Mouse (Mus musculus) heart, embryonic 14.5 days (tissue): Measurements from ENCODE around the gene Uqcrh. TPM values are rescaled to one million over a fixed set of nuclear protein-coding genes. Genes with fewer than 3 reads are reported as not detected.

Source experiments
- ATAC-seq: fragments of 200-750 bp; cut with Nextera tagmentation; 2 replicates; pipeline ENCODE4 v1.8.0; 2017; ENCODE audit warnings: low read depth, moderate TSS enrichment; ENCODE audit not compliant: insufficient number of reproducible peaks, insufficient read depth, low FRiP score
- H3K27ac ChIP-seq, 2 experiments: fragments of 200-500 bp in 1 of 2; fragments of 300-500 bp in 1 of 2; sonication (generic) in 1 of 2; replicated peaks in 1 of 2; 2 replicates each; pipeline ENCODE4 v1.5.1; 2012 to 2014; ENCODE audit warnings: low read depth in 2 of 2, low read length in 2 of 2, control low read depth in 1 of 2, mild to moderate bottlenecking in 1 of 2, mixed read lengths in 1 of 2; ENCODE audit not compliant: control insufficient read depth in 1 of 2, insufficient read depth in 1 of 2
- H3K27me3 ChIP-seq: fragments of 300-500 bp; sonication (generic); 2 replicates; pipeline ENCODE4 v1.6.1; 2014; ENCODE audit warnings: mild to moderate bottlenecking, low read length, control low read depth; ENCODE audit not compliant: control insufficient read depth, insufficient read depth
- H3K36me3 ChIP-seq: fragments of 300-500 bp; sonication (generic); 2 replicates; pipeline ENCODE4 v1.6.1; 2014; ENCODE audit warnings: mild to moderate bottlenecking, control low read depth, low read length, mixed read lengths; ENCODE audit not compliant: control insufficient read depth, insufficient read depth
- H3K4me1 ChIP-seq, 2 experiments: fragments of 200-500 bp in 1 of 2; fragments of 300-500 bp in 1 of 2; sonication (generic) in 1 of 2; 2 replicates each; pipeline ENCODE4 v1.6.1; 2012 to 2014; ENCODE audit warnings: low read length in 2 of 2, control low read depth in 1 of 2, mixed read lengths in 1 of 2; ENCODE audit not compliant: control insufficient read depth in 2 of 2, insufficient read depth in 2 of 2
- H3K4me2 ChIP-seq: fragments of 300-500 bp; sonication (generic); 2 replicates; pipeline ENCODE4 v1.6.1; 2014; ENCODE audit warnings: mild to moderate bottlenecking, low read length
- H3K4me3 ChIP-seq, 2 experiments: fragments of 200-500 bp in 1 of 2; fragments of 300-500 bp in 1 of 2; sonication (generic) in 1 of 2; 2 replicates each; pipeline ENCODE4 v1.5.1; 2012 to 2014; ENCODE audit warnings: low read length in 2 of 2, mild to moderate bottlenecking in 2 of 2, control low read depth in 1 of 2, low read depth in 1 of 2, moderate library complexity in 1 of 2; ENCODE audit not compliant: control insufficient read depth in 1 of 2, insufficient read depth in 1 of 2
- H3K9ac ChIP-seq: fragments of 300-500 bp; sonication (generic); 2 replicates; pipeline ENCODE4 v1.6.1; 2014; ENCODE audit warnings: mild to moderate bottlenecking, low read length
- H3K9me3 ChIP-seq: fragments of 300-500 bp; sonication (generic); 2 replicates; pipeline ENCODE4 v1.6.1; 2016; ENCODE audit warnings: low read length, control low read depth; ENCODE audit not compliant: control insufficient read depth
- WGBS: fragments of 180-500 bp; shearing (Covaris S2); extraction: QIAGEN DNeasy Blood & Tissue Kit; methylation state at CpG from one replicate; pipeline ENCODE4 v1.1.7; 2014; 5-methylcytosine and 5-hydroxymethylcytosine counted together
- polyA plus RNA-seq: library from polyadenylated mRNA; unstranded; fragments of >200 nt; fragmentation: Nextera tagmentation; extraction: Ambion mirVana; gene quantifications from 2 replicates; pipeline ENCODE4 v1.2.1, GENCODE M21; 2014

Uqcrh gene
- 1,366 and 1,395 TPM in 2 replicates for polyA plus RNA-seq

DNA sequence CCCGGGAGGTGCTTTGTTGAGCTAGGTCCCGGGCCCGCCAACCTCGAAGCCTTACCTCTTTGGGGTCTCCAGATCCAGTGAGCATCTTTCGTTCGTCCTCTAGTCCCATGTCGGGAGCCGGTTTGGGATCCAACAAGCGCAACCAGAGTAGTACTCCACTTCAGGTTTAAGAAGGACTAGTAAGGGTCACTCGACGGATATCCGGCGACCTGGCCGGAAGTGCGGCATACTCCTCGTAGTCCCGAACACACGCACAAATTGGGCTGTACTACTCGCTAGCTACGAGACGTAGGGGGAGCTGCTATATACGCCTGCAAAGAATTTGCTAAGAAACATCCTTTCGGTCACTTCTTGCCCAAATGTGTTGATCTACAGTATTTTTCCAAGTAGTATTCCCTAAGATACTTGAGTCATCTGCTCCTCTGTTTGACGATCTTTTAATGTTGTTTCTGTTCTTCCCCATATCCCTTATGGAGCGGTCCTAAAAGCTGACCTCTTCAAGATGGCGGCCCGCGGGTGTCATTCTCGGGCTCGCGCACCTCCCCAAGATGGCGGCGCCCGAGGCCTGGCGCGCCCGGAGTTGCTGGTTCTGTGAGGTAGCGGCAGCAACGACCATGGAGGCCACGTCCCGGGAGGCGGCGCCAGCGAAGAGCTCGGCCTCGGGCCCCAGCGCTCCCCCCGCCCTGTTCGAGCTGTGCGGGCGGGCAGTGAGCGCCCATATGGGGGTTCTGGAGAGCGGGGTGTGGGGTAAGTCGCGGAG lies at the start of gene Uqcrh, which contains the start of gene Lrrc41:
Uqcrh (minus strand) TSS at position 211 of the 760 bp plus-strand sequence.
Lrrc41 (plus strand) TSS at position 409 of the 760 bp plus-strand sequence.
- no peaks in the 10 kb centered on the region for H3K9me3 ChIP-seq
- peak within 1 kb of the TSS; percentile 75 to 96 for H3K4me3 ChIP-seq
- no peaks in the 10 kb centered on the region for H3K27me3 ChIP-seq
- WGBS = under 1% methylated on average over 55 of the region's 55 CpGs
- peaks cover 19% of the 10 kb centered on the region for H3K36me3 ChIP-seq
- H3K27ac ChIP-seq = peak within 1 kb of the TSS; percentile 97 to 99
- H3K4me1 ChIP-seq = peaks cover 12 to 38% of the 10 kb centered on the region in 2 experiments
- peak within 1 kb of the TSS; percentile 95 for H3K9ac ChIP-seq
- peak within 1 kb of the TSS; percentile 77 for H3K4me2 ChIP-seq
- peak; percentile 89 for ATAC-seq

DNA sequence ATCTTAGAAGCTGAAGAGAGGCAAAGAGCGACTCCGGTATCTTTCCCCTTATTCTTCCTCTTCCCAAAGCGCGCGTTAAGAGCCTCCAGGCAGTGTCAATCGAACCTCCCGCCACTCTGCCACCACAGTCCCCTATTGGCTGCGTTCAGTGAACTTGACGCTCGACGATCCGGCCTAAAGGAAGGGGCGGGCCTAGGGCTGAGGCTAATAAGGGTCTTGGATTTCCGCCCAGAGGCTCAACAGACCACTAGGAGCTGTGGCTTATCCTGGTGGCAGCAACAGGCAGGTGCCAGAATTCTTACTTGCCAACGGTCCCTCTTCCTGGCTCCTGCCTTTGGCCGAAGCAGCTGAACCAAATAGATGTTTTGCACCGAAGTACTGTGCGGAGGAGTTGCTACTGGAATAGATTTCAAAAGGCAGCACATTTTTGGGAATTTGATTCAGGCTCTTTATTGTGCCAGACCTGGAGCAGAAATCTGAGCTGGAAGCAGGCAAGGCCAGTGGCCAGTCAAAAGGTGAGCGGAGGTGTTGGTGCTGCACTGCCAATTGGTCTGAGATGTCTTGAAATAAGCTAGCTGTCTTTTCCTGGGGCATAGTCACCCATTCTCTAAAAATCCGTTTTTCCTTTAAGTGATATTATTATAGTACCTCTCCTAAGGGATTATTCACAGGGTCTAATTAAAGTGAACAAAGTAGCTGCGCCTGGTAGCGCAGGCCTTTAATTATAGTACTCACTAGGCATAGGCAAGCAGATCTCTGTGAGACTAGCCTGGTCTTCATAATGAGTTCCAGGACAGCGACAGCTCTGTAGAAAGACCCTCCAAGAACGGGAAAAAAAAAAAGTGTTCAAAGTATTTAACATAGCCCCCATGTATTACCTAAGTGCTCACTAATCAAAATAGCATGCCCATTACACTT lies 49.0 kb upstream of the Uqcrh start, which contains the start of the genes Rad54l and Pomgnt1:
Rad54l (minus strand) TSS at position 89 of the 918 bp plus-strand sequence.
Pomgnt1 (plus strand) TSS at position 239 of the 918 bp plus-strand sequence.
- peak; percentile 90 for ATAC-seq
- H3K9me3 ChIP-seq = no peaks in the 10 kb centered on the region
- 4% methylated on average over 24 of the region's 24 CpGs for WGBS

GRCm38 (mm10) chr4:116122762-116123161 lies 47.9 kb upstream of the Uqcrh start:
- H3K4me2 ChIP-seq = peak overlapping the region; percentile 81
- peak overlapping the region in 1 of 2 experiments; percentile 55; a peak in 2 of 4 replicates for H3K27ac ChIP-seq
- peaks cover 2 to 19% of the 10 kb centered on the region in 2 experiments; a peak in 3 of 4 replicates for H3K4me1 ChIP-seq
- peak overlapping the region; percentile 50 to 56 for H3K4me3 ChIP-seq
- WGBS = 0% methylated on average over 1 of the region's 1 CpGs
- no peaks in the 10 kb centered on the region for H3K9me3 ChIP-seq
- H3K27me3 ChIP-seq = no peaks in the 10 kb centered on the region
- no peak for ATAC-seq
- H3K9ac ChIP-seq = peak overlapping the region; percentile 72
- 0 out of 2 replicates have a peak, but pooled peaks cover 12% of the 10 kb centered on the region for H3K36me3 ChIP-seq

More for the DNA sequence above, 49.0 kb upstream of the Uqcrh start, which contains the start of the genes Rad54l and Pomgnt1:
- Histone ChIP-seq H3K27ac (peak within 1 kb of the TSS; percentile 51 to 79), H3K27me3 (no peaks in the 10 kb centered on the region), H3K4me1 (peaks cover 2 to 19% of the 10 kb centered on the region in 2 experiments; a peak in 3 of 4 replicates), H3K9ac (peak within 1 kb of the TSS; percentile 76), H3K4me2 (peak within 1 kb of the TSS; percentile 81), H3K4me3 (peak within 1 kb of the TSS; percentile 50 to 56), H3K36me3 (0 out of 2 replicates have a peak, but pooled peaks cover 5% of the 10 kb centered on the region)

DNA sequence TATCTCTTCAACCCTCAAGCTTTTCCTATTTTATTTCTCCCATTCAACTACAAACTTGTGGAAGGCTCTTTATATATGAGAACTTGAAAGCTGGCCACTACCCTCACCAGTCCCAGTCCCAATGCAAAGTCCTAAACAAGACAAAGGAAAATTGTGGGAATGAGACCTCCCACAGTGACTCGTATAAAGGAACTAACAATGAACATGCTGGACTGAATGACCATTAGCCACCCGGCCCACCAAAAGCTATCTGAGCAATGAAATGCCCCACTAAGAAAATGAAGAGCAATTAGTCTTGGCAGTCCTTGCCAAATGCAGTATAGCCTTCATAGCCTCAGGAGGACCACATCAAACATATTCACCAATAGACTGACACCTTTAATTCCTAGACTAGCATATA lies 36.6 kb upstream of the Uqcrh start:
- no peak overlapping the region for H3K4me2 ChIP-seq
- no peak overlapping the region for H3K27ac ChIP-seq
- no peak overlapping the region for H3K4me3 ChIP-seq
- H3K9me3 ChIP-seq = no peaks in the 10 kb centered on the region
- no peak for ATAC-seq
- H3K27me3 ChIP-seq = no peaks in the 10 kb centered on the region
- peaks cover 46% of the 10 kb centered on the region for H3K36me3 ChIP-seq
- no peaks in the 10 kb centered on the region for H3K4me1 ChIP-seq
- WGBS = 89% methylated on average over 2 of the region's 2 CpGs
- no peak overlapping the region for H3K9ac ChIP-seq

- ATAC-seq = no peak
- no peaks in the 10 kb centered on the region for H3K9me3 ChIP-seq
- H3K4me3 ChIP-seq = no peak overlapping the region
- H3K4me1 ChIP-seq = no peaks in the 10 kb centered on the region
- H3K27ac ChIP-seq = no peak overlapping the region
- H3K27me3 ChIP-seq = no peaks in the 10 kb centered on the region
- WGBS = 87% methylated on average over 6 of the region's 6 CpGs
- no peak overlapping the region for H3K4me2 ChIP-seq
- H3K36me3 ChIP-seq = peaks cover 45% of the 10 kb centered on the region
- H3K9ac ChIP-seq = no peak overlapping the region
Measured at GRCm38 (mm10) chr4:116110695-116111094, 35.8 kb upstream of the Uqcrh start.

DNA sequence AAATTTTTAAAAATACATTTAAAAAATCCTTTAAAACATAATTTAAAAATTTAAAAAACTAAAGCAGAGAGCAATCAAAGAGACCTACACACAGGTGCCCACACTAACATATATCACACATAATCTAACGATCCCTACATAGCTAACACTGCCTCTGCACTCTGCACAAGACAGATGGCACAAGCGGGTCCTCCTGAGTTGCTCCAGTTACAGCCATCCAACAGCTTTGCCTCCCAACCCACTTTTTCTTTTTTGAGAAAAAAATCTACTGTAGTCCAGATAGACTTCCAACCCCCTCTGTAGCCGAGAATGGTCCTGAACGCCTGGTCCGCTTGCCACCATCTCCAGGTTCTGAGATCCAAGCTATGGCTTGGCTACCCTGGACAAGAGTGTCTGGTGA lies 30.4 kb upstream of the Uqcrh start:
- no peak overlapping the region for H3K4me2 ChIP-seq
- H3K9me3 ChIP-seq = no peaks in the 10 kb centered on the region
- H3K36me3 ChIP-seq = peaks cover 62% of the 10 kb centered on the region
- H3K27ac ChIP-seq = no peak overlapping the region
- ATAC-seq = no peak
- H3K4me1 ChIP-seq = no peaks in the 10 kb centered on the region
- no peak overlapping the region for H3K4me3 ChIP-seq
- H3K27me3 ChIP-seq = no peaks in the 10 kb centered on the region
- H3K9ac ChIP-seq = no peak overlapping the region
- WGBS = 92% methylated on average over 5 of the region's 5 CpGs

- no peak for ATAC-seq
- Histone ChIP-seq H3K4me2 (no peak overlapping the region), H3K9me3 (no peaks in the 10 kb centered on the region), H3K27ac (no peak overlapping the region), H3K4me3 (no peak overlapping the region), H3K9ac (no peak overlapping the region), H3K4me1 (no peaks in the 10 kb centered on the region), H3K36me3 (peaks cover 84% of the 10 kb centered on the region), H3K27me3 (no peaks in the 10 kb centered on the region)
- 76% methylated on average over 7 of the region's 7 CpGs for WGBS
Measured at GRCm38 (mm10) chr4:116100959-116101358, 26.1 kb upstream of the Uqcrh start.
